8 mouse cellular contexts compared by ENCODE assay signal in genomic region chr15:8629317-8629831, GRCm38 (mm10).
DNase-seq lines count a peak whose midpoint lies in the region; ATAC-seq and TF ChIP-seq lines count a peak whose summit lies in the region.

No protein-coding gene starts in this region.

- TF ChIP-seq CTCF in C2C12 (IDR thresholded peaks at IDR 0.05; ENCODE audit: control insufficient read depth, insufficient read depth, insufficient read length) = peak; percentile 79
- TF ChIP-seq CTCF in liver, adult 2 months (IDR thresholded peaks at IDR 0.05; ENCODE audit: low read depth, low read length) = peak; percentile 76
- TF ChIP-seq CTCF in midbrain, postnatal 0 days (IDR thresholded peaks at IDR 0.05) = peak; percentile 85
- TF ChIP-seq CTCF in testis, adult 2 months (IDR thresholded peaks at IDR 0.05; ENCODE audit: control insufficient read depth, insufficient read depth, insufficient replicate concordance, low read depth, low read length) = peak; percentile 56; the same call in 1 of the 2 replicates

- no peaks in the 10 kb centered on the region for H3K27me3 ChIP-seq in C2C12 (ENCODE audit: control insufficient read depth, insufficient read depth, insufficient read length)
- H3K27me3 ChIP-seq in forebrain, embryonic 11.5 days (ENCODE audit: control insufficient read depth, insufficient read depth, low read length) = peaks cover 7% of the 10 kb centered on the region
- 0 out of 2 replicates have a peak, but pooled peaks cover 10% of the 10 kb centered on the region for H3K27me3 ChIP-seq in heart, embryonic 15.5 days
- H3K27me3 ChIP-seq in liver, adult 2 months (ENCODE audit: control insufficient read depth, insufficient read depth, low read length) = no peaks in the 10 kb centered on the region
- H3K27me3 ChIP-seq in midbrain, postnatal 0 days (ENCODE audit: insufficient read depth, low read length) = no peaks in the 10 kb centered on the region
- peaks cover 3% of the 10 kb centered on the region; the same call in 1 of the 2 replicates for H3K27me3 ChIP-seq in testis, adult 2 months (ENCODE audit: control insufficient read depth, insufficient read depth, low read length)

- no peaks in the 10 kb centered on the region for H3K79me2 ChIP-seq in C2C12 (ENCODE audit: control insufficient read depth, insufficient read depth)
- no peaks in the 10 kb centered on the region for H3K79me2 ChIP-seq in liver, adult 2 months (ENCODE audit: control insufficient read depth, insufficient read depth, low read length)

- TF ChIP-seq POLR2A in liver, adult 2 months (IDR thresholded peaks at IDR 0.05; ENCODE audit: extremely low read depth, insufficient read depth, low read length) = no peak
- TF ChIP-seq POLR2A in testis, adult 2 months (IDR thresholded peaks at IDR 0.05; ENCODE audit: control insufficient read depth, low read depth, low read length) = no peak

- ATAC-seq in forebrain, embryonic 11.5 days (replicated peaks; ENCODE audit: low FRiP score) = peak; percentile 90
- peak; percentile 77 for ATAC-seq in heart, embryonic 15.5 days (replicated peaks; ENCODE audit: insufficient number of reproducible peaks, insufficient read depth, low FRiP score, low read depth)
- peak; percentile 85 for ATAC-seq in midbrain, postnatal 0 days (ENCODE audit: low FRiP score)

- peak overlapping the region; percentile 55 for H3K9ac ChIP-seq in forebrain, embryonic 11.5 days (ENCODE audit: low read length)
- peak overlapping the region; percentile 50 for H3K9ac ChIP-seq in heart, embryonic 15.5 days
- no peak overlapping the region for H3K9ac ChIP-seq in liver, adult 2 months (ENCODE audit: low read depth, low read length)
- peak overlapping the region; percentile 39; the same call in 1 of the 2 replicates for H3K9ac ChIP-seq in midbrain, postnatal 0 days (replicated peaks; ENCODE audit: low read length, poor library complexity, severe bottlenecking)

- no peak overlapping the region for H3ac ChIP-seq in C2C12 (ENCODE audit: control insufficient read depth, insufficient read length, low read depth)

- 2% methylated on average over 13 of the region's 13 CpGs for WGBS in forebrain, embryonic 11.5 days
- 1% methylated on average over 13 of the region's 13 CpGs for WGBS in heart, embryonic 15.5 days
- 10% methylated on average over 13 of the region's 13 CpGs for WGBS in liver, adult 2 months
- whole genome bisulfite sequencing in midbrain, postnatal 0 days = 0% methylated on average over 13 of the region's 13 CpGs

- no peak overlapping the region for H3K4me3 ChIP-seq in C2C12 (ENCODE audit: insufficient read depth, poor library complexity, severe bottlenecking)
- peak overlapping the region; percentile 30 for H3K4me3 ChIP-seq in forebrain, embryonic 11.5 days (ENCODE audit: low read depth, low read length)
- peak overlapping the region; percentile 51 for H3K4me3 ChIP-seq in heart, embryonic 15.5 days
- H3K4me3 ChIP-seq in liver, adult 2 months (ENCODE audit: insufficient read depth, low read depth, low read length) = no peak overlapping the region
- H3K4me3 ChIP-seq in midbrain, postnatal 0 days (ENCODE audit: low read depth, low read length) = peak overlapping the region; percentile 40
- no peak overlapping the region; the same call in 1 of the 2 replicates for H3K4me3 ChIP-seq in testis, adult 2 months (ENCODE audit: control insufficient read depth, low read depth, low read length)

- DNase-seq in brain, embryonic 18.5 days (ENCODE audit: low read depth, low spot score) = peak; percentile 66
- DNase-seq in forebrain, embryonic 11.5 days (ENCODE audit: low spot score) = peak; percentile 87
- peak; percentile 85 for DNase-seq in kidney, postnatal 10 days
- no peak for DNase-seq in liver, adult 2 months (ENCODE audit: extremely low read depth, low read depth, low spot score)
- DNase-seq in midbrain, postnatal 0 days (ENCODE audit: low spot score) = peak; percentile 93

- peaks cover 14% of the 10 kb centered on the region; the same call in 1 of the 2 replicates for H3K4me1 ChIP-seq in forebrain, embryonic 11.5 days (replicated peaks; ENCODE audit: control insufficient read depth, insufficient read depth, low read length)
- H3K4me1 ChIP-seq in heart, embryonic 15.5 days (replicated peaks) = peaks cover 21% of the 10 kb centered on the region
- H3K4me1 ChIP-seq in liver, adult 2 months (ENCODE audit: control insufficient read depth, insufficient read depth, low read length) = peaks cover 2% of the 10 kb centered on the region; the same call in 1 of the 2 replicates
- peaks cover 2% of the 10 kb centered on the region; the same call in 1 of the 2 replicates for H3K4me1 ChIP-seq in midbrain, postnatal 0 days (ENCODE audit: insufficient read depth, low read length)
- H3K4me1 ChIP-seq in testis, adult 2 months (ENCODE audit: control insufficient read depth, insufficient read depth, low read length) = peaks cover 13% of the 10 kb centered on the region

- H3K36me3 ChIP-seq in C2C12 (ENCODE audit: control insufficient read depth, insufficient read depth) = no peaks in the 10 kb centered on the region
- H3K36me3 ChIP-seq in forebrain, embryonic 11.5 days (ENCODE audit: control insufficient read depth, insufficient read depth, low read length) = no peaks in the 10 kb centered on the region
- H3K36me3 ChIP-seq in heart, embryonic 15.5 days = no peaks in the 10 kb centered on the region
- no peaks in the 10 kb centered on the region for H3K36me3 ChIP-seq in liver, adult 2 months (ENCODE audit: control insufficient read depth, insufficient read depth, low read length)
- H3K36me3 ChIP-seq in midbrain, postnatal 0 days (ENCODE audit: insufficient read depth, low read length) = no peaks in the 10 kb centered on the region
- H3K36me3 ChIP-seq in testis, adult 2 months (ENCODE audit: control insufficient read depth, insufficient read depth, low read length) = no peaks in the 10 kb centered on the region

- H3K4me2 ChIP-seq in forebrain, embryonic 11.5 days (ENCODE audit: low read depth, low read length, severe bottlenecking) = peak overlapping the region; percentile 73
- H3K4me2 ChIP-seq in heart, embryonic 15.5 days = peak overlapping the region; percentile 94
- peak overlapping the region; percentile 75 for H3K4me2 ChIP-seq in midbrain, postnatal 0 days (ENCODE audit: low read depth, low read length, poor library complexity, severe bottlenecking)

- H3K9me3 ChIP-seq in forebrain, embryonic 11.5 days (ENCODE audit: control insufficient read depth, low read length) = no peaks in the 10 kb centered on the region
- no peaks in the 10 kb centered on the region for H3K9me3 ChIP-seq in heart, embryonic 15.5 days (replicated peaks)
- no peaks in the 10 kb centered on the region for H3K9me3 ChIP-seq in midbrain, postnatal 0 days (ENCODE audit: low read length)

- peak overlapping the region; percentile 43; the same call in 1 of the 2 replicates for H3K27ac ChIP-seq in forebrain, embryonic 11.5 days (ENCODE audit: low read depth, low read length)
- peak overlapping the region; percentile 16; the same call in 1 of the 2 replicates for H3K27ac ChIP-seq in heart, embryonic 15.5 days
- H3K27ac ChIP-seq in liver, adult 2 months (replicated peaks; ENCODE audit: insufficient read depth, low read depth, low read length) = no peak overlapping the region
- H3K27ac ChIP-seq in midbrain, postnatal 0 days (ENCODE audit: low read depth, low read length) = peak overlapping the region; percentile 43; the same call in 1 of the 2 replicates
- H3K27ac ChIP-seq in testis, adult 2 months (ENCODE audit: control insufficient read depth, insufficient read depth, low read depth, low read length) = no peak overlapping the region

- no peaks in the 10 kb centered on the region for H3K79me3 ChIP-seq in C2C12 (ENCODE audit: low read depth)

TF ChIP-seq in C2C12, 6 proteins besides CTCF, POLR2A, EP300 and RAD21:
- TF ChIP-seq MYOD1 (IDR thresholded peaks at IDR 0.05; ENCODE audit: control insufficient read depth, insufficient read length, low read depth) = no peak
- TF ChIP-seq USF1 (IDR thresholded peaks at IDR 0.05; ENCODE audit: low read depth) = no peak
- no peak for TF ChIP-seq FOSL1 (IDR thresholded peaks at IDR 0.05; ENCODE audit: insufficient read depth, low read length, poor library complexity, severe bottlenecking)
- no peak for TF ChIP-seq CEBPB (IDR thresholded peaks at IDR 0.05; ENCODE audit: low read depth)
- no peak for TF ChIP-seq MAX (IDR thresholded peaks at IDR 0.05)
- TF ChIP-seq MYOG (IDR thresholded peaks at IDR 0.05; ENCODE audit: control insufficient read depth, extremely low read depth, insufficient read length) = no peak

Comparison
In these comparisons a context has a peak if more than half of its experiments do, and no peak if none do; other contexts are left out.
1. H3K4me3 ChIP-seq: peak in forebrain, embryonic 11.5 days (single experiment), heart, embryonic 15.5 days (single experiment) and midbrain, postnatal 0 days (single experiment); none in C2C12 (single experiment), liver, adult 2 months (single experiment) and testis, adult 2 months (single experiment).
2. H3K27ac ChIP-seq: peak in forebrain, embryonic 11.5 days (single experiment), heart, embryonic 15.5 days (single experiment) and midbrain, postnatal 0 days (single experiment); none in liver, adult 2 months (single experiment) and testis, adult 2 months (single experiment).
3. Peak in every context shown above with its lines, with median percentiles within 50 percentile points of each other: CTCF ChIP-seq, ATAC-seq and H3K4me2 ChIP-seq.